In genomic region chr11:54413017-54413416, GRCm38 (mm10) we compare ENCODE assay signal across 8 mouse cellular contexts. TPM values are rescaled to one million over a fixed set of nuclear protein-coding genes. Genes with fewer than 3 reads are reported as not detected.
A peak's percentile ranks its signal among the peaks of the same experiment; 100 is the strongest.
DNase-seq lines count a peak whose midpoint lies in the region; ATAC-seq lines count a peak whose summit lies in the region.
"Had no signal": no experiment of that assay in that cellular context is flagged by ENCODE, and none has a peak within 500 bp of the region (broad histone marks: within the 10 kb centered on the region; RNA-seq: fewer than 3 reads in every experiment).

No protein-coding gene starts in this region.

- H3K27me3 ChIP-seq in embryonic facial prominence, embryonic 15.5 days = no peaks in the 10 kb centered on the region
- H3K27me3 ChIP-seq in liver, embryonic 15.5 days = no peaks in the 10 kb centered on the region
- no peaks in the 10 kb centered on the region for H3K27me3 ChIP-seq in stomach, embryonic 16.5 days (ENCODE audit: control insufficient read depth, insufficient read depth, low read length)

- intact Hi-C loops in left cerebral cortex, postnatal 25 days (cut with DNase I) = no loop called here

- no peaks in the 10 kb centered on the region for H3K4me1 ChIP-seq in embryonic facial prominence, embryonic 15.5 days
- H3K4me1 ChIP-seq in liver, embryonic 15.5 days (replicated peaks) = peaks cover 8% of the 10 kb centered on the region; the same call in 1 of the 2 replicates
- no peaks in the 10 kb centered on the region for H3K4me1 ChIP-seq in stomach, embryonic 16.5 days (ENCODE audit: control insufficient read depth, insufficient read depth, low read length)

- 28% methylated on average over 6 of the region's 6 CpGs for WGBS in embryonic facial prominence, embryonic 15.5 days
- WGBS in liver, embryonic 15.5 days (ENCODE audit: insufficient replicate concordance) = 10% methylated on average over 6 of the region's 6 CpGs
- WGBS in stomach, embryonic 16.5 days = 11% methylated on average over 6 of the region's 6 CpGs

- DNase-seq in left cerebral cortex, postnatal 25 days (ENCODE audit: low spot score in 2 of 2) = peak; percentile 8 to 67
- no peak for DNase-seq in left cerebral cortex, adult 11 months (ENCODE audit: low spot score)
- DNase-seq in layer of hippocampus, adult 9-10 months (ENCODE audit: low spot score) = no peak
- DNase-seq in T-cell, adult 2 months (ENCODE audit: low spot score) = no peak

- no peaks in the 10 kb centered on the region for H3K36me3 ChIP-seq in embryonic facial prominence, embryonic 15.5 days
- no peaks in the 10 kb centered on the region for H3K36me3 ChIP-seq in liver, embryonic 15.5 days (replicated peaks)
- H3K36me3 ChIP-seq in stomach, embryonic 16.5 days (ENCODE audit: control insufficient read depth, insufficient read depth, low read length) = no peaks in the 10 kb centered on the region

- no peaks in the 10 kb centered on the region for H3K9me3 ChIP-seq in embryonic facial prominence, embryonic 15.5 days (replicated peaks)
- no peaks in the 10 kb centered on the region for H3K9me3 ChIP-seq in liver, embryonic 15.5 days (replicated peaks)
- H3K9me3 ChIP-seq in stomach, embryonic 16.5 days (replicated peaks; ENCODE audit: control insufficient read depth, low read length) = no peaks in the 10 kb centered on the region

- no peak overlapping the region for H3K9ac ChIP-seq in embryonic facial prominence, embryonic 15.5 days
- H3K9ac ChIP-seq in liver, embryonic 15.5 days = no peak overlapping the region
- H3K9ac ChIP-seq in stomach, embryonic 16.5 days (ENCODE audit: low read length) = no peak overlapping the region

- no peak overlapping the region for H3K4me3 ChIP-seq in embryonic facial prominence, embryonic 15.5 days (replicated peaks)
- H3K4me3 ChIP-seq in liver, embryonic 15.5 days (replicated peaks) = no peak overlapping the region
- no peak overlapping the region for H3K4me3 ChIP-seq in stomach, embryonic 16.5 days (replicated peaks; ENCODE audit: low read length)

- no peak overlapping the region for H3K4me2 ChIP-seq in embryonic facial prominence, embryonic 15.5 days (replicated peaks)
- H3K4me2 ChIP-seq in liver, embryonic 15.5 days = peak overlapping the region; percentile 34; the same call in 1 of the 2 replicates
- H3K4me2 ChIP-seq in stomach, embryonic 16.5 days (ENCODE audit: low read depth, low read length) = 0 out of 2 replicates have a peak overlapping the region, but pooled peaks have one; percentile 9

- H3K27ac ChIP-seq in embryonic facial prominence, embryonic 15.5 days (replicated peaks) = no peak overlapping the region
- no peak overlapping the region for H3K27ac ChIP-seq in liver, embryonic 15.5 days (replicated peaks)
- H3K27ac ChIP-seq in stomach, embryonic 16.5 days (ENCODE audit: low read length) = no peak overlapping the region

- 0 out of 2 replicates have a peak, but pooled peaks have one; percentile 34 for ATAC-seq in embryonic facial prominence, embryonic 15.5 days (ENCODE audit: insufficient number of reproducible peaks, low FRiP score, low TSS enrichment, low read depth)
- ATAC-seq in liver, embryonic 15.5 days (ENCODE audit: insufficient read depth) = no peak
- ATAC-seq in stomach, embryonic 16.5 days (ENCODE audit: insufficient read depth, low FRiP score) = peak; percentile 83

RNA-seq across cellular contexts. Expression of gene Fnip1, which starts 25.0 kb away (rescaled TPM):
- 10 to 100 TPM; 37.3 to 40.5 TPM for total RNA-seq in left cerebral cortex, postnatal 25 days (2021)
- polyA plus RNA-seq in embryonic facial prominence, embryonic 15.5 days (2015; fragmentation: Nextera tagmentation; extraction: Ambion mirVana) = 9.9 and 10.6 TPM in 2 replicates
- 4.2 and 4.4 TPM in 2 replicates for polyA plus RNA-seq in liver, embryonic 15.5 days (2015; fragmentation: Nextera tagmentation; extraction: Ambion mirVana)
- polyA plus RNA-seq in stomach, embryonic 16.5 days (2015; fragmentation: Nextera tagmentation; extraction: Ambion mirVana) = 12.4 and 13.4 TPM in 2 replicates

RNA-seq across cellular contexts. Expression of gene Meikin, which starts 42.6 kb away (rescaled TPM):
- not detected for total RNA-seq in left cerebral cortex, postnatal 25 days (2021)
- not detected in 2 replicates for polyA plus RNA-seq in embryonic facial prominence, embryonic 15.5 days (2015; fragmentation: Nextera tagmentation; extraction: Ambion mirVana)
- not detected in 2 replicates for polyA plus RNA-seq in liver, embryonic 15.5 days (2015; fragmentation: Nextera tagmentation; extraction: Ambion mirVana)
- polyA plus RNA-seq in stomach, embryonic 16.5 days (2015; fragmentation: Nextera tagmentation; extraction: Ambion mirVana) = not detected in 2 replicates
- polyA plus RNA-seq: neural tube, embryonic 11.5 days had no signal

Comparison
In these comparisons a context has a peak if more than half of its experiments do, and no peak if none do; other contexts are left out.
1. DNase-seq: peak in left cerebral cortex, postnatal 25 days (2 of 2); none in left cerebral cortex, adult 11 months (single experiment), layer of hippocampus, adult 9-10 months (single experiment) and T-cell, adult 2 months (single experiment).